Mouse (Mus musculus): ENCODE data around the gene H2-K1. TPM values are rescaled to one million over a fixed set of nuclear protein-coding genes. Genes with fewer than 3 reads are reported as not detected.

H2-K1 gene
- polyA plus RNA-seq, 1 experiment from 2014 or later: 107 TPM

- Histone ChIP-seq H3K4me1 (ENCODE audit: control insufficient read depth, insufficient read depth, low read length) (peaks cover 35% of the 10 kb centered on the region), H3K9me3 (replicated peaks; ENCODE audit: control insufficient read depth, low read length) (no peaks in the 10 kb centered on the region), H3K9ac (ENCODE audit: low read length) (no peak overlapping the region), H3K27ac (ENCODE audit: low read length) (peak overlapping the region; percentile 42), H3K27me3 (ENCODE audit: control insufficient read depth, insufficient read depth, low read length) (no peaks in the 10 kb centered on the region), H3K4me3 (replicated peaks; ENCODE audit: low read length) (no peak overlapping the region), H3K36me3 (ENCODE audit: control insufficient read depth, insufficient read depth, low read length) (no peaks in the 10 kb centered on the region; the same call in 1 of the 2 replicates), H3K4me2 (ENCODE audit: low read depth, low read length) (0 out of 2 replicates have a peak overlapping the region, but pooled peaks have one; percentile 87)
- ATAC-seq (ENCODE audit: insufficient read depth, low FRiP score): peak; percentile 61; the same call in 1 of the 2 replicates
- WGBS: 79% methylated on average over 19 of the region's 19 CpGs
Measured at GRCm38 (mm10) chr17:33948905-33949537, 51.1 kb downstream of the H2-K1 start.

GRCm38 (mm10) chr17:33948090-33948904 lies 51.9 kb downstream of the H2-K1 start:
- H3K9ac ChIP-seq (ENCODE audit: low read length): no peak overlapping the region
- no peak for ATAC-seq (ENCODE audit: insufficient read depth, low FRiP score)
- H3K27ac ChIP-seq (ENCODE audit: low read length): peak overlapping the region; percentile 14; the same call in 1 of the 2 replicates
- H3K27me3 ChIP-seq (ENCODE audit: control insufficient read depth, insufficient read depth, low read length): no peaks in the 10 kb centered on the region
- peaks cover 4% of the 10 kb centered on the region for H3K36me3 ChIP-seq (ENCODE audit: control insufficient read depth, insufficient read depth, low read length)
- 83% methylated on average over 22 of the region's 22 CpGs for WGBS
- no peak overlapping the region for H3K4me2 ChIP-seq (ENCODE audit: low read depth, low read length)
- no peak overlapping the region for H3K4me3 ChIP-seq (replicated peaks; ENCODE audit: low read length)
- H3K9me3 ChIP-seq (replicated peaks; ENCODE audit: control insufficient read depth, low read length): no peaks in the 10 kb centered on the region
- H3K4me1 ChIP-seq (ENCODE audit: control insufficient read depth, insufficient read depth, low read length): peaks cover 28% of the 10 kb centered on the region

GRCm38 (mm10) chr17:33947430-33948089 lies 52.6 kb downstream of the H2-K1 start:
- Histone ChIP-seq H3K4me2 (ENCODE audit: low read depth, low read length) (no peak overlapping the region), H3K27me3 (ENCODE audit: control insufficient read depth, insufficient read depth, low read length) (no peaks in the 10 kb centered on the region), H3K9ac (ENCODE audit: low read length) (no peak overlapping the region), H3K9me3 (replicated peaks; ENCODE audit: control insufficient read depth, low read length) (no peaks in the 10 kb centered on the region), H3K4me3 (replicated peaks; ENCODE audit: low read length) (no peak overlapping the region), H3K4me1 (ENCODE audit: control insufficient read depth, insufficient read depth, low read length) (peaks cover 21% of the 10 kb centered on the region), H3K27ac (ENCODE audit: low read length) (no peak overlapping the region), H3K36me3 (ENCODE audit: control insufficient read depth, insufficient read depth, low read length) (peaks cover 4% of the 10 kb centered on the region)
- ATAC-seq (ENCODE audit: insufficient read depth, low FRiP score): no peak
- 84% methylated on average over 10 of the region's 10 CpGs for WGBS

MicroRNA genes within 50 kb of the gene (microRNA counts, 519-probe panel; counts per million panel counts)
- microRNA mmu-miR-219: 635 counts per million, percentile 3 among the panel's probes with 10 or more counts

Small RNA genes lying within 50 kb of the gene (microRNA-seq; reads per million reads assigned to microRNA genes)
- gene Mir219a-1 (not detected), gene Mir219c (not detected)

Other genes with a start within 250 kb of the H2-K1 start
- 212 and 237 TPM in 2 replicates for gene Rab11b, start 239.8 kb downstream of the H2-K1 start, polyA plus RNA-seq (2015; fragmentation: Nextera tagmentation; extraction: Ambion mirVana)
- 25.8 and 30.7 TPM in 2 replicates for gene Angptl4, start 218.5 kb downstream of the H2-K1 start, polyA plus RNA-seq (2015; fragmentation: Nextera tagmentation; extraction: Ambion mirVana)
- 24.8 and 29.0 TPM in 2 replicates for gene Kank3, start 189.8 kb downstream of the H2-K1 start, polyA plus RNA-seq (2015; fragmentation: Nextera tagmentation; extraction: Ambion mirVana)
- gene Rps28, start 175.8 kb downstream of the H2-K1 start, polyA plus RNA-seq (2015; fragmentation: Nextera tagmentation; extraction: Ambion mirVana): 740 and 935 TPM in 2 replicates
- 442 and 446 TPM in 2 replicates for gene Ndufa7, start 175.8 kb downstream of the H2-K1 start, polyA plus RNA-seq (2015; fragmentation: Nextera tagmentation; extraction: Ambion mirVana)
- gene Cd320, start 157.3 kb downstream of the H2-K1 start, polyA plus RNA-seq (2015; fragmentation: Nextera tagmentation; extraction: Ambion mirVana): 52.0 and 54.0 TPM in 2 replicates
- not detected in 2 replicates for gene Gm7029, start 126.5 kb downstream of the H2-K1 start, polyA plus RNA-seq (2015; fragmentation: Nextera tagmentation; extraction: Ambion mirVana)
- gene Kifc1, start 109.7 kb downstream of the H2-K1 start, polyA plus RNA-seq (2015; fragmentation: Nextera tagmentation; extraction: Ambion mirVana): 6.9 and 7.9 TPM in 2 replicates
- gene Platr17, start 95.2 kb downstream of the H2-K1 start, polyA plus RNA-seq (2015; fragmentation: Nextera tagmentation; extraction: Ambion mirVana): 0.39 and 0.40 TPM in 2 replicates
- 40.9 and 44.4 TPM in 2 replicates for gene Daxx, start 90.9 kb downstream of the H2-K1 start, polyA plus RNA-seq (2015; fragmentation: Nextera tagmentation; extraction: Ambion mirVana)
- gene Tapbp, start 84.4 kb downstream of the H2-K1 start, polyA plus RNA-seq (2015; fragmentation: Nextera tagmentation; extraction: Ambion mirVana): 58.4 and 68.7 TPM in 2 replicates
- gene Zbtb22, start 84.4 kb downstream of the H2-K1 start, polyA plus RNA-seq (2015; fragmentation: Nextera tagmentation; extraction: Ambion mirVana): 11.4 and 12.5 TPM in 2 replicates
- 43.9 and 44.7 TPM in 2 replicates for gene Rgl2, start 70.8 kb downstream of the H2-K1 start, polyA plus RNA-seq (2015; fragmentation: Nextera tagmentation; extraction: Ambion mirVana)
- 133 and 147 TPM in 2 replicates for gene Pfdn6, start 60.0 kb downstream of the H2-K1 start, polyA plus RNA-seq (2015; fragmentation: Nextera tagmentation; extraction: Ambion mirVana)
- gene Wdr46, start 59.7 kb downstream of the H2-K1 start, polyA plus RNA-seq (2015; fragmentation: Nextera tagmentation; extraction: Ambion mirVana): 19.0 and 23.1 TPM in 2 replicates
- gene B3galt4, start 48.9 kb downstream of the H2-K1 start, polyA plus RNA-seq (2015; fragmentation: Nextera tagmentation; extraction: Ambion mirVana): 8.6 and 9.0 TPM in 2 replicates
- gene Vps52, start 44.5 kb downstream of the H2-K1 start, polyA plus RNA-seq (2015; fragmentation: Nextera tagmentation; extraction: Ambion mirVana): 42.6 and 45.0 TPM in 2 replicates
- gene Rps18, start 44.3 kb downstream of the H2-K1 start, polyA plus RNA-seq (2015; fragmentation: Nextera tagmentation; extraction: Ambion mirVana): 1,606 and 1,631 TPM in 2 replicates
- 8.1 and 10.7 TPM in 2 replicates for gene Ring1, start 24.3 kb upstream of the H2-K1 start, polyA plus RNA-seq (2015; fragmentation: Nextera tagmentation; extraction: Ambion mirVana)
- gene H2-Ke6, start 27.7 kb upstream of the H2-K1 start, polyA plus RNA-seq (2015; fragmentation: Nextera tagmentation; extraction: Ambion mirVana): 38.9 and 41.3 TPM in 2 replicates
- gene Slc39a7, start 31.3 kb upstream of the H2-K1 start, polyA plus RNA-seq (2015; fragmentation: Nextera tagmentation; extraction: Ambion mirVana): 194 and 195 TPM in 2 replicates
- gene Rxrb, start 31.5 kb upstream of the H2-K1 start, polyA plus RNA-seq (2015; fragmentation: Nextera tagmentation; extraction: Ambion mirVana): 36.3 and 37.7 TPM in 2 replicates
- 0.57 and 0.61 TPM in 2 replicates for gene Col11a2, start 39.1 kb upstream of the H2-K1 start, polyA plus RNA-seq (2015; fragmentation: Nextera tagmentation; extraction: Ambion mirVana)
- 0.61 and 0.64 TPM in 2 replicates for gene H2-Oa, start 92.0 kb upstream of the H2-K1 start, polyA plus RNA-seq (2015; fragmentation: Nextera tagmentation; extraction: Ambion mirVana)
- 10.8 and 11.6 TPM in 2 replicates for gene H2-DMa, start 119.2 kb upstream of the H2-K1 start, polyA plus RNA-seq (2015; fragmentation: Nextera tagmentation; extraction: Ambion mirVana)
- gene Brd2, start 122.3 kb upstream of the H2-K1 start, polyA plus RNA-seq (2015; fragmentation: Nextera tagmentation; extraction: Ambion mirVana): 71.9 and 74.7 TPM in 2 replicates
- gene H2-DMb2, start 143.0 kb upstream of the H2-K1 start, polyA plus RNA-seq (2015; fragmentation: Nextera tagmentation; extraction: Ambion mirVana): 0.70 and 0.82 TPM in 2 replicates
- gene H2-DMb1, start 152.7 kb upstream of the H2-K1 start, polyA plus RNA-seq (2015; fragmentation: Nextera tagmentation; extraction: Ambion mirVana): 2.0 and 2.9 TPM in 2 replicates
- gene Tap1, start 187.2 kb upstream of the H2-K1 start, polyA plus RNA-seq (2015; fragmentation: Nextera tagmentation; extraction: Ambion mirVana): 8.7 and 9.1 TPM in 2 replicates
- gene Psmb9, start 187.4 kb upstream of the H2-K1 start, polyA plus RNA-seq (2015; fragmentation: Nextera tagmentation; extraction: Ambion mirVana): 7.3 and 7.7 TPM in 2 replicates
- 14.7 and 15.4 TPM in 2 replicates for gene Psmb8, start 197.4 kb upstream of the H2-K1 start, polyA plus RNA-seq (2015; fragmentation: Nextera tagmentation; extraction: Ambion mirVana)
- 7.1 and 8.4 TPM in 2 replicates for gene Tap2, start 203.2 kb upstream of the H2-K1 start, polyA plus RNA-seq (2015; fragmentation: Nextera tagmentation; extraction: Ambion mirVana)
- 0.37 and 0.39 TPM in 2 replicates for gene H2-Ob, start 238.6 kb upstream of the H2-K1 start, polyA plus RNA-seq (2015; fragmentation: Nextera tagmentation; extraction: Ambion mirVana)